Mouse (Mus musculus) midbrain, embryonic 14.5 days (tissue): ENCODE measurements at regions not wholly inside any gene's neighbourhood (a gene's known extent, or its start where the extent isn't known, plus 50 kb on each side); places are given as distances from the start of the nearest gene placed in this dataset.

Source experiments
- ATAC-seq: fragments of 200-750 bp; cut with Nextera tagmentation; 2 replicates; pipeline ENCODE4 v1.8.0; 2017; ENCODE audit warnings: moderate number of reproducible peaks, moderate library complexity; ENCODE audit not compliant: low FRiP score, low TSS enrichment
- DNase-seq: peaks from one replicate; pipeline ENCODE4 v3.0.0-alpha.2; 2015
- H3K27ac ChIP-seq: fragments of 300-500 bp; sonication (generic); replicated peaks from 2 replicates; pipeline ENCODE4 v1.5.1; 2014; ENCODE audit warnings: mild to moderate bottlenecking, low read depth, low read length, moderate library complexity
- H3K27me3 ChIP-seq: fragments of 300-500 bp; sonication (generic); 2 replicates; pipeline ENCODE4 v1.6.1; 2014; ENCODE audit warnings: low read length, control low read depth, mixed read lengths; ENCODE audit not compliant: control insufficient read depth, insufficient read depth
- H3K36me3 ChIP-seq: fragments of 300-500 bp; sonication (generic); 2 replicates; pipeline ENCODE4 v1.6.1; 2014; ENCODE audit warnings: low read length, control low read depth; ENCODE audit not compliant: control insufficient read depth, insufficient read depth
- H3K4me1 ChIP-seq: fragments of 300-500 bp; sonication (generic); 2 replicates; pipeline ENCODE4 v1.6.1; 2014; ENCODE audit warnings: mild to moderate bottlenecking, antibody characterized with exemption, low read length, control low read depth; ENCODE audit not compliant: control insufficient read depth, insufficient read depth
- H3K4me2 ChIP-seq: fragments of 300-500 bp; sonication (generic); 2 replicates; pipeline ENCODE4 v1.6.1; 2014; ENCODE audit warnings: mild to moderate bottlenecking, low read length, moderate library complexity
- H3K4me3 ChIP-seq: fragments of 300-500 bp; sonication (generic); replicated peaks from 2 replicates; pipeline ENCODE4 v1.5.1; 2014; ENCODE audit warnings: low read depth, low read length
- H3K9ac ChIP-seq: fragments of 300-500 bp; sonication (generic); replicated peaks from 2 replicates; pipeline ENCODE4 v1.6.1; 2014; ENCODE audit warnings: mild to moderate bottlenecking, low read length, moderate library complexity
- H3K9me3 ChIP-seq: fragments of 300-500 bp; sonication (generic); 2 replicates; pipeline ENCODE4 v1.6.1; 2016; ENCODE audit warnings: low read length, control low read depth, mixed read lengths; ENCODE audit not compliant: control insufficient read depth
- WGBS: fragments of 180-500 bp; shearing (Covaris S2); extraction: QIAGEN DNeasy Blood & Tissue Kit; methylation state at CpG from one replicate; pipeline ENCODE4 v1.1.7; 2014; 5-methylcytosine and 5-hydroxymethylcytosine counted together

DNA sequence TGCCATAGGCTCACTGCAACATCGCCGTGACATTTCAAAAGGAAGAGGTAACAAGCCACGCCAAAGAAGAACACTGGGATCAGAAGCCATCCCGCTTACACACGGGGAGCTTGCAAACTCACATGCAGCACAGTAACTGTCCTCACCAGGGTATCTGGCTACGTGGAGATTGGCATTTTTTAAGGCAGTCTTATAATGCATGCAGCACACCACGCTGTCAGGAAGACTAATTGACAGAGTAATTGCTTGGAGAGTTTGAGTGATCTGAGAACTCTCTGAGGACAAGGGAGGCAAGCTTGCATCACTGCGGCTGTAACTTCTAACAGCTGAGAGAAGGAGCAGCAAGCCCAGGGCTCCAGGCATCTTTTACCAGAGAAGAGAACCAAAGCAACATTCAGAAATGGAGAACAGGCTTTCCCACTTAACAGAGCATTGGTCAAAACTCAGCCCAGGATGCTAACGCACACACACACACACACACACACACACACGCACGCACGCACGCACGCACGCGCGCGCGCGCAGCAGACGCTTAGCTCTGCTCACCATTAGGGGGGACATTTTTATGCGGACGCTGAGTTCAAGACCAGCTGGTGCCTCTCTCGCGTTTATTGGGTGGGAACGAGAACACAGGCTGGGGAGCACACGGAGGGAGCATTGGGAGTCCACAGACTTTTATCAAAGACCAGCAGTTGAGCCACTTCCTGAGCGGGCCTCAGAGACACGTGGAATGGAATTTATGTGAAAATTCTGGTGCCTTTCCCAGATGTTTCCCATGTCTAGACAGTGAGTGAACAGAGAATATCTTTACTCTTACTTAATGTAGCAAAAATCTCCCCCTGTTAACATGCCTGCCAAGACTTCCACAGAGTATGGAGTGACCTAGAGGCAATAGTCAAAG lies 66.6 kb downstream of the 1700129C05Rik start:
- no peak overlapping the region for H3K27ac ChIP-seq
- peak; percentile 51 for DNase-seq

DNA sequence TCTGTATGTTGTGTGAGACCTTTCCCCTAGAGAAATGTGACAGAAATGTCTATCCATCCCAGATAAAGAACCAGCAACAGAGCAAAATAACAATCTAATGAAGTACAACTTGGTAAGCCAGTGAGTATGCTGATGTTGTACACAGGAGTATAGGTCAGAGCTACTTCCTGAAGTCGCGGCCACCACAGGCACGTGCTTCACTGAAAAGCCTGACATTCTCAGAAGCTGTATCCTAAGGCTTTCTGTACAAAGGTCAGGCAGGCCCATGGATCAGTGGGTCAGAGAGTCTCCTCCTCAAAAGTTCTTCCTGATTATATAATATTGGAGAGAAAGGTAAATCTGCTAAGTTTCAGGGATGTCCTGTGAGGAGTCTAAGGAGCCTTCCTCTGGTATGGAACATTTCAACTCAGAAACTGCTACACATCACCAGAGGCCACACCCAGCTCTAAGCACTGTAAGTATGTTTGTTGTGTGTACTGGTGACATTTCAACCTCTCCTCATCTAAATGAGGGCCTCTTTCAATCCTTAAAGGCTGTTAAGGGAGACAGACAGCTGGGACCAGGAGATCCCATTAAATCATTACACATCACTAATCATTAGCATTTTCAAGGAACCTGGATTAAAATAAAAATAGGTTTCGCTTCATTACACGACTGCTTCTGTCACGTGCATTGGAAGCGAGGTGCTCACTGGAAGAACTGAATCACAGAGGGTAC lies 70.2 kb downstream of the 1700129C05Rik start:
- H3K4me2 ChIP-seq = no peak overlapping the region
- H3K27ac ChIP-seq = no peak overlapping the region
- ATAC-seq (no peak), DNase-seq (no peak)
- no peaks in the 10 kb centered on the region for H3K9me3 ChIP-seq
- no peak overlapping the region for H3K4me3 ChIP-seq
- no peak overlapping the region for H3K9ac ChIP-seq
- WGBS = 73% methylated on average over 7 of the region's 7 CpGs
- no peaks in the 10 kb centered on the region for H3K27me3 ChIP-seq
- H3K36me3 ChIP-seq = no peaks in the 10 kb centered on the region
- H3K4me1 ChIP-seq = no peaks in the 10 kb centered on the region

More for the DNA sequence above, 66.6 kb downstream of the 1700129C05Rik start:
- WGBS = 43% methylated on average over 29 of the region's 29 CpGs
- H3K4me3 ChIP-seq = no peak overlapping the region; the same call in 1 of the 2 replicates
- no peak for ATAC-seq
- no peaks in the 10 kb centered on the region for H3K4me1 ChIP-seq
- no peaks in the 10 kb centered on the region for H3K27me3 ChIP-seq
- H3K9me3 ChIP-seq = no peaks in the 10 kb centered on the region
- H3K9ac ChIP-seq = no peak overlapping the region
- peak overlapping the region; percentile 39 for H3K4me2 ChIP-seq
- H3K36me3 ChIP-seq = no peaks in the 10 kb centered on the region

DNA sequence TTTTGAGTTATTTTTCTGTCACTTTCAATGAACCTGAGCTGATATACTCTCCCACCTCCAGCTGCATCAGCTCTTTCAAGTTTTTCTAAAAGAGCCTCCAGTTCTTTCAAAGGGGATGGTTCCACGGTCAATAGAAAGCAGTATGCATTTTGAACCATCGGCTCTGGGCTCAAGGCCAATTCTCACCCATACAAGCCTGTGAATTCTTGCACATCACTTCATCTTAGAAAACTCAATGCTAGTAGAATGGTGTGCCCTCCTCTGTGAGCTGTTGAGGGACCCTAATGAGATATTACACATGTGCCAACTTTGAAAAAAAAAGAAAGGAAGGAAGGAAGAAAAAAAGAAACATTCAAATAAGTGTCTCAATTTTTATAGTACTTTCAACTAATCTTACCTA lies 72.6 kb downstream of the 1700129C05Rik start:
- 75% methylated on average over 2 of the region's 2 CpGs for WGBS
- ATAC-seq (no peak), DNase-seq (no peak)
- H3K4me2 ChIP-seq = no peak overlapping the region
- H3K27ac ChIP-seq = no peak overlapping the region
- H3K27me3 ChIP-seq = no peaks in the 10 kb centered on the region
- no peaks in the 10 kb centered on the region for H3K9me3 ChIP-seq
- no peak overlapping the region for H3K4me3 ChIP-seq
- no peaks in the 10 kb centered on the region for H3K36me3 ChIP-seq
- no peak overlapping the region for H3K9ac ChIP-seq
- no peaks in the 10 kb centered on the region for H3K4me1 ChIP-seq

DNA sequence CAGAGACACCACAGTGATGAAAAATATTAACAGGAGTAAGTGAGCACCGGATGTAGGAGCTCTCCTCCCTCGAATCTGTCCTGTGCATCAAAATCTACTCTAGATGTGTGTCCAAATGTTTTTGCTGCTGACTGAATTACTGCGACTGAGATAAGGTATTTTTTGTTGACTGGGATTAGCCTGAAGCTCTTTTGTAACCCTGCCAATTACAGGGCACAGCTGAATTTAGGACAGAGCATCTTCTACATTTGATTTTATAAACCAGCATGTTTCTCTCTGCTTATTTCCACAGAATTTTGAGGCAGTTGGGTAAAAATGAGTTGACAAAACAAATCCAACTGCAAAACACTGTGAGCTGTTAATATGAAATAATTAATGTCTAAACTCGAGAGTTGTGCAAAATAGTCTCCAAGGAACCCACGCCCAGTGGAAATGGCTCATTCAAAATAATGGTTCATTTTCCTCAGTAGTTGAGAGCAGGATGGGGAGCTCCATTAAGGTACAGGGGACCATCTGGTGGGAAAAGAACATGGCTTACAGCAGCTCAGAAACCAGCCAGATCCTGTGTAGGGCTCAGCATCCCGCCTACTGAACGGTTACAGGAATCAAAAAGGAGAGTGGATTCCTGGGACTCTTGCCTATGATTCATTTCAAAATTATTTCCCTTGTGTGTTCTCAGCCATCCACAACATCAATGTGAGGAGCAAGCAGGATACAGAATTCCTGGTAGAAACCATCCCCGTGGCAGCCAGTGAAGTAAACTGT lies 76.1 kb downstream of the 1700129C05Rik start:
- DNase-seq (no peak), ATAC-seq (no peak)
- H3K4me3 ChIP-seq = no peak overlapping the region
- H3K9me3 ChIP-seq = no peaks in the 10 kb centered on the region
- no peaks in the 10 kb centered on the region for H3K4me1 ChIP-seq
- no peak overlapping the region for H3K27ac ChIP-seq
- H3K9ac ChIP-seq = no peak overlapping the region
- no peaks in the 10 kb centered on the region for H3K36me3 ChIP-seq
- H3K4me2 ChIP-seq = no peak overlapping the region
- H3K27me3 ChIP-seq = no peaks in the 10 kb centered on the region
- WGBS = 84% methylated on average over 8 of the region's 8 CpGs

DNA sequence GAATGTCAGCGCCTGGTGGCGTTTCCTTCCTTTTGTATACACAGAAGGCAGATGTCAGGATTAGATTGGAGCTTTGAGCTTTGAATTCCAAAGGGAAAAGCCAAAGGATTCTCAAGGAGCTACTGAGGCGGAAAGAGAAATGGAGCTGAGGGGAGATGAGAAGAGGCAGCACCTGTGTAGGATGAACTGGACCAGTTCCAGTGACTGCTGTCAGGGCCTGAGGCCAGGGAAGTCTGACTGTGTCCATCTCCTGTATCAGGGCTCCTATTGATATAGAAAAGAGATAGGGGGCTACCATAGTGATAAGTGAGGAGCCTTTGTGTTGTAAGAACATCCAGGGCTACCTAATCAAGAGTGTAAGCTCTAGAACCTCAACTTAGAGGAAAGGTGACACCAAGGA lies 79.5 kb downstream of the 1700129C05Rik start:
- Histone ChIP-seq H3K27ac (no peak overlapping the region), H3K9ac (no peak overlapping the region), H3K27me3 (no peaks in the 10 kb centered on the region), H3K4me2 (no peak overlapping the region), H3K4me1 (no peaks in the 10 kb centered on the region), H3K4me3 (no peak overlapping the region), H3K9me3 (no peaks in the 10 kb centered on the region), H3K36me3 (no peaks in the 10 kb centered on the region)
- 47% methylated on average over 3 of the region's 3 CpGs for WGBS
- ATAC-seq (no peak), DNase-seq (no peak)

DNA sequence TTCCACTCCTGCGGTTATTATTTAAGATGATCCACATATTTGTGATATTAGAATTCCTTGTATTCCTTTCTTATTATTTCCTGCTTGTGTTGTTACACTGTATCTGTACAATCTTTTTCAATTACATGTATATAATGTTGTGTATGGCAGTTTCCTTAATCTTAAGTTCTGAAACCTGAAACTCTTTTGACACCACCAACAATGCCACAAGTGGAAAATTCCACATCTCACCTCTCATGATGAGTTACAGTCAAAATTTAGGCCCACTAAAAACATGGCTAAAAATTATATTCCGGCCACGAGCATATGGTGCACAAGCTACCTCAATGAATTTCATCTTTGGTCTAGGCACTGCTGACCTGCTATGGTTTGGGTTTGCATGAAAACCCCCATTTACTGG lies 85.9 kb downstream of the 1700129C05Rik start:
- 94% methylated on average over 3 of the region's 3 CpGs for WGBS
- no peaks in the 10 kb centered on the region for H3K4me1 ChIP-seq
- no peaks in the 10 kb centered on the region for H3K27me3 ChIP-seq
- no peaks in the 10 kb centered on the region for H3K9me3 ChIP-seq
- H3K36me3 ChIP-seq = no peaks in the 10 kb centered on the region
- no peak overlapping the region for H3K4me3 ChIP-seq
- no peak for ATAC-seq
- H3K4me2 ChIP-seq = no peak overlapping the region
- no peak for DNase-seq
- H3K27ac ChIP-seq = no peak overlapping the region
- no peak overlapping the region for H3K9ac ChIP-seq

DNA sequence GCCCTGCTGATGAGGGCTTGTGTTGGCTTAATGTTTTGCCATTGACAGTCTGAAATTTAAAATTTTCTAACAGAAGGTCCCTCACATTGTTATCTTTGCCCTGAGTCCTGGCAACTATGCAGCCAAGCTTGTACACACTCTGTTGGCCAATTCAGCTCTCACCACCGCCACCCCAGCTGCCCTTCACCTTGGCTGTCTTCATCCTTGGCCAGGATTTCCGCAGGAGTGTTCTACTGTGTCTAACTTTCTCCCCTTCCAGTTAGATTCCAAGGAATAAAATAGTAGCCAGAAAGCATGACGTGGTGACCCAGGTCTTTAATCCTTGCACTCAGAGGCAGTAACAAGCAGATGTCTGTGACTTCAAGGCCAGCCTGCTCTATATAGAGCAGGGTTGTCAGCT lies 87.4 kb downstream of the 1700129C05Rik start:
- Histone ChIP-seq H3K27ac (no peak overlapping the region), H3K9me3 (no peaks in the 10 kb centered on the region), H3K36me3 (no peaks in the 10 kb centered on the region), H3K4me2 (no peak overlapping the region), H3K27me3 (no peaks in the 10 kb centered on the region), H3K4me3 (no peak overlapping the region), H3K4me1 (no peaks in the 10 kb centered on the region), H3K9ac (no peak overlapping the region)
- DNase-seq (no peak), ATAC-seq (no peak)
- WGBS = 92% methylated on average over 3 of the region's 3 CpGs

DNA sequence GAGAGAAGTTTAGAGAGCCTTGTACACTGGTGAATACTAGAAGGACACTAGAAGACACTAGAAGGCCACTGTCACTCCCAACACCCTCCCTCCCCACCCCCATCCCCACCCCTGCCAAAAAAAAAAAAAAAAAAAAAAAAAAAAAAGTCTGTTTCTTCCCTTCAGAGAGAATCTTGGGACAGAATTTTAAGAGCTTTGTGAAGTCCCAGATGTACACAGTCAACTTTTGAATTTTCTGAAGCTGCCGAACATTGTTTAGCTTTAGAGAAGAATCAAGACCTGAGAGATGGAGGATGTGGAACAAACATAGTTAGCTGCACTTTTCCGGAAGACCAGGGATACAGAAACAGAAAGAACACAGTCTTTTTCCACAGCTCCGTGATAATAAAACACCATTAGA lies 90.3 kb downstream of the 1700129C05Rik start:
- DNase-seq = no peak
- no peak for ATAC-seq
- Histone ChIP-seq H3K27ac (no peak overlapping the region), H3K9ac (no peak overlapping the region), H3K4me1 (no peaks in the 10 kb centered on the region), H3K4me2 (no peak overlapping the region), H3K36me3 (no peaks in the 10 kb centered on the region), H3K9me3 (no peaks in the 10 kb centered on the region), H3K27me3 (no peaks in the 10 kb centered on the region), H3K4me3 (no peak overlapping the region)
- WGBS = 92% methylated on average over 3 of the region's 3 CpGs
